Mouse (Mus musculus) G1E (cell line): ENCODE measurements at regions not wholly inside any gene's neighbourhood (a gene's known extent, or its start where the extent isn't known, plus 50 kb on each side); places are given as distances from the start of the nearest gene placed in this dataset.

Experiments
- CTCF ChIP-seq: IDR thresholded peaks from 2 replicates; pipeline ENCODE4 v1.5.1; 2012; ENCODE audit warnings: low read depth, low read length, inconsistent platforms, mixed read lengths
- GATA1 ChIP-seq: IDR thresholded peaks from 2 replicates; pipeline ENCODE4 v1.6.1; 2012; ENCODE audit warnings: borderline replicate concordance, low read length, inconsistent platforms, mixed read lengths
- GATA2 ChIP-seq: IDR thresholded peaks from 2 replicates; pipeline ENCODE4 v1.6.1; 2012; ENCODE audit warnings: low read depth, low read length, inconsistent platforms, borderline replicate concordance
- POLR2AphosphoS5 ChIP-seq: IDR thresholded peaks from 2 replicates; pipeline ENCODE4 v1.6.1; 2012; ENCODE audit warnings: low read depth, low read length, inconsistent platforms; ENCODE audit not compliant: insufficient replicate concordance
- TAL1 ChIP-seq: conservative IDR thresholded peaks from 2 replicates; pipeline ENCODE4 v1.6.1; 2012; ENCODE audit warnings: low read depth, low read length, inconsistent platforms, mixed read lengths

DNA sequence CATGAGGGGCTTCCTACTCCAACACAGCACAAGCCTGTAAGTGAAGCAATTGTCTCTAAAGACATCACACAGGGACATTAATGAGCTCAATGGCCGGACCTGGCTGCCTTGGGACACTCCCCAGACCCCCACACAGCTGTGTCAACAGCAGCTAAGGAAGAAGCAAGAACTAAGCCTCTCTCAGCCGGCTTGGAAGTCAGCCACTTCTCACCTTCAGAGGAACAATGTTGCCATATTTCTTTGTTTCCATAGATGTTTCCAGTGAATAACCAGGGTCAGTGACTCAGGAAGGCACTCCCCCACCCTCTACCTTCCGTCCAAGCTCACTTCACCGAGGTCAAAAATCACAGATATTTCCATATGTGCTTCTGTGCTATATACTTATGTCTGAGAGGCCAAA is 157.0 kb downstream of the Tomm20 start:
- TF ChIP-seq CTCF (no peak), POLR2AphosphoS5 (no peak), GATA1 (no peak), TAL1 (no peak), GATA2 (no peak)
